Mouse (Mus musculus) CH12.LX (cell line): Measurements from ENCODE around the gene Drc3. TPM values are rescaled to one million over a fixed set of nuclear protein-coding genes. Genes with fewer than 3 reads are reported as not detected.

ENCODE experiments used
- DNase-seq: peaks from one replicate; pipeline ENCODE4 v3.0.0-alpha.2; 2013; ENCODE audit errors: extremely low read depth
- H3K27ac ChIP-seq: 2 replicates; pipeline ENCODE4 v1.5.1; 2012; ENCODE audit warnings: low read depth, mild to moderate bottlenecking, control low read depth, moderate library complexity; ENCODE audit not compliant: insufficient read depth
- H3K27me3 ChIP-seq: replicated peaks from 2 replicates; pipeline ENCODE3; 2012; ENCODE audit warnings: inconsistent platforms
- H3K36me3 ChIP-seq, 2 experiments: replicated peaks in 1 of 2; 2 replicates each; pipeline versions ENCODE3 to v1.6.1; 2012; ENCODE audit warnings: inconsistent platforms in 1 of 2, low read length in 1 of 2, mild to moderate bottlenecking in 1 of 2, mixed read lengths in 1 of 2, moderate library complexity in 1 of 2; ENCODE audit not compliant: control insufficient read depth in 1 of 2, insufficient read depth in 1 of 2
- H3K4me1 ChIP-seq, 2 experiments: 2 replicates each; pipeline ENCODE4 v1.6.1; 2012; ENCODE audit warnings: inconsistent platforms in 1 of 2, moderate library complexity in 1 of 2; ENCODE audit not compliant: insufficient read depth in 2 of 2, control insufficient read depth in 1 of 2
- H3K4me2 ChIP-seq: 2 replicates; pipeline ENCODE4 v1.6.1; 2012; ENCODE audit warnings: low read depth, mild to moderate bottlenecking, control low read depth; ENCODE audit not compliant: poor library complexity, insufficient read depth, severe bottlenecking
- H3K4me3 ChIP-seq, 3 experiments: fragments of 150-350 bp in 1 of 3; sonication (generic) in 1 of 3; replicated peaks in 1 of 3; 2 replicates each; pipeline versions ENCODE3 to v1.5.1; 2011 to 2012; ENCODE audit warnings: low read depth in 2 of 3, low read length in 2 of 3, mild to moderate bottlenecking in 2 of 3, moderate library complexity in 2 of 3, control low read depth in 1 of 3, improper control_type of control experiment in 1 of 3, inconsistent platforms in 1 of 3, mixed read lengths in 1 of 3; ENCODE audit not compliant: poor library complexity in 1 of 3
- H3K79me2 ChIP-seq: replicated peaks from 2 replicates; pipeline ENCODE4 v1.6.1; 2012; ENCODE audit warnings: mild to moderate bottlenecking, moderate library complexity; ENCODE audit not compliant: control insufficient read depth, poor library complexity, insufficient read depth, severe bottlenecking; ENCODE audit errors: extremely low read depth
- H3K9ac ChIP-seq: 2 replicates; pipeline ENCODE4 v1.6.1; 2012; ENCODE audit warnings: low read depth, mild to moderate bottlenecking, control low read depth, moderate library complexity; ENCODE audit not compliant: insufficient read depth
- H3K9me3 ChIP-seq: replicated peaks from 2 replicates; pipeline ENCODE3; 2012; ENCODE audit warnings: low read length, inconsistent platforms, mixed read lengths
- CHD2 ChIP-seq: IDR thresholded peaks from 2 replicates; pipeline ENCODE4 v1.6.1; 2011; ENCODE audit warnings: low read length, improper control_type of control experiment
- E2F4 ChIP-seq: IDR thresholded peaks from 2 replicates; pipeline ENCODE4 v1.6.1; 2011; ENCODE audit warnings: low read depth, low read length, improper control_type of control experiment; ENCODE audit not compliant: insufficient replicate concordance
- ELF1 ChIP-seq: IDR thresholded peaks from 2 replicates; pipeline ENCODE4 v1.6.1; 2014; ENCODE audit warnings: low read depth, mild to moderate bottlenecking, inconsistent platforms, low read length, improper control_type of control experiment
- IRF4 ChIP-seq: IDR thresholded peaks from 2 replicates; pipeline ENCODE4 v1.6.1; 2014; ENCODE audit warnings: low read depth, mild to moderate bottlenecking, inconsistent platforms, low read length, improper control_type of control experiment
- KAT2A ChIP-seq: IDR thresholded peaks from 2 replicates; pipeline ENCODE4 v1.6.1; 2012; ENCODE audit warnings: low read length, improper control_type of control experiment, inconsistent platforms; ENCODE audit not compliant: insufficient replicate concordance
- MAFK ChIP-seq: IDR thresholded peaks from 2 replicates; pipeline ENCODE4 v1.6.1; 2011; ENCODE audit warnings: low read length, improper control_type of control experiment; ENCODE audit not compliant: insufficient replicate concordance
- MXI1 ChIP-seq: IDR thresholded peaks from 2 replicates; pipeline ENCODE4 v1.6.1; 2011; ENCODE audit warnings: mild to moderate bottlenecking, low read depth, low read length, improper control_type of control experiment
- MYC ChIP-seq: IDR thresholded peaks from 2 replicates; pipeline ENCODE4 v1.6.1; 2011; ENCODE audit warnings: low read depth, mild to moderate bottlenecking, improper control_type of control experiment, low read length
- NELFE ChIP-seq: IDR thresholded peaks from 2 replicates; pipeline ENCODE4 v1.6.1; 2011; ENCODE audit warnings: low read depth, low read length, improper control_type of control experiment
- NRF1 ChIP-seq: IDR thresholded peaks from 2 replicates; pipeline ENCODE4 v1.6.1; 2014; ENCODE audit warnings: low read depth, mild to moderate bottlenecking, inconsistent platforms, low read length, improper control_type of control experiment, moderate library complexity
- PAX5 ChIP-seq: IDR thresholded peaks from 2 replicates; pipeline ENCODE4 v1.6.1; 2012; ENCODE audit warnings: low read length, inconsistent platforms, mixed read lengths
- SIN3A ChIP-seq: IDR thresholded peaks from 2 replicates; pipeline ENCODE4 v1.6.1; 2012; ENCODE audit warnings: low read length, improper control_type of control experiment, inconsistent platforms
- SMC3 ChIP-seq: IDR thresholded peaks from 2 replicates; pipeline ENCODE4 v1.6.1; 2011; ENCODE audit warnings: low read depth, low read length, improper control_type of control experiment
- USF1 ChIP-seq: IDR thresholded peaks from 2 replicates; pipeline ENCODE4 v1.6.1; 2014; ENCODE audit warnings: low read depth, mild to moderate bottlenecking, inconsistent platforms, low read length, improper control_type of control experiment
- USF2 ChIP-seq: conservative IDR thresholded peaks from 2 replicates; pipeline ENCODE4 v1.6.1; 2011; ENCODE audit warnings: low read depth, low read length, improper control_type of control experiment
- ZNF384 ChIP-seq: IDR thresholded peaks from 2 replicates; pipeline ENCODE4 v1.6.1; 2012; ENCODE audit warnings: low read depth, low read length, improper control_type of control experiment, inconsistent platforms
- dilution Hi-C: fragments of 300-500 bp; cut with MboI; formaldehyde crosslinking; loops from 2 replicates; pipeline ENCODE4 v1.14.3; 2020; ENCODE audit warnings: low sequenced_read_pairs; ENCODE audit not compliant: extremely low pct_unique_long_range_greater_than_20kb, extremely low pct_ligation_motif_present
- in situ Hi-C: fragments of 300-500 bp; cut with MboI; formaldehyde crosslinking; loops from 3 replicates; pipeline ENCODE4 v1.14.3; 2019; ENCODE audit warnings: low sequenced_read_pairs, low pct_ligation_motif_present, low pct_unique_long_range_greater_than_20kb, mixed read lengths
- polyA plus RNA-seq: library from polyadenylated mRNA; unstranded; fragments of >175 nt; gene quantifications from 2 replicates; pipeline ENCODE4 v1.2.1, GENCODE M21; 2012; ENCODE audit warnings: low read depth; ENCODE audit not compliant: insufficient read length
- total RNA-seq, 2 experiments: library from RNA; depleted of rRNA; stranded (reverse); fragments of 300-350 nt in 1 of 2; fragments of >200 nt in 1 of 2; gene quantifications; 2 replicates each; pipeline ENCODE4 v1.2.3; 2012 to 2014

The Drc3 gene
- total and polyA plus RNA-seq, 3 experiments: 1.4 to 3.9 (median 1.9) TPM

DNA sequence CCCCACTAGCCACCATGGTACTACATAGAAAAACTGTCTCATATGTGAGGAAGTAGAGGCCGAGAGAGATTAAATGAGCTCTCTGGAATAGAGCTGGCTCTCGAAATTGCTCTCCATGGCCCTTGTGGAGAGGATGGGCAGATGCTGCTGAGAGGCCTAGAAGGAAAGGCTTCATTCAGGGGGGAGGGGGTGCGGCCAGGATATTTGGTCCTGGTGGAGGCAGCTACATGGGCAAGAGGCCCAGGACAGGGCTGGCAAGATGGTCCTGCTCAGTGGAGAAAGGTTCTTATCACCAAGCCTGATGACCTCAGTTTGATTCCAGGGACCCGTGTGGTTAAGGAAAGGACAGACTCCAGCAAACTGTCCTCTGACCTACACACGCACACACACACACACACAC lies 32.8 kb downstream of the Drc3 start:
- Histone ChIP-seq H3K4me2 (no peak overlapping the region), H3K9me3 (no peaks in the 10 kb centered on the region), H3K27ac (no peak overlapping the region), H3K79me2 (no peaks in the 10 kb centered on the region), H3K36me3 (no peaks in the 10 kb centered on the region), H3K27me3 (no peaks in the 10 kb centered on the region), H3K4me1 (peaks cover 7 to 16% of the 10 kb centered on the region in 2 experiments; a peak in 3 of 4 replicates), H3K4me3 (no peak overlapping the region), H3K9ac (no peak overlapping the region)
- dilution Hi-C loops (no loop called here), in situ Hi-C loops (no loop called here)
- TF ChIP-seq MAFK (no peak), USF1 (no peak), IRF4 (no peak), ELF1 (no peak), MYC (no peak), E2F4 (no peak), PAX5 (no peak), MXI1 (no peak), ZNF384 (no peak), NRF1 (no peak), SMC3 (no peak), USF2 (no peak)
- TF ChIP-seq, all 38 proteins: peak for 0
- no peak for DNase-seq

DNA sequence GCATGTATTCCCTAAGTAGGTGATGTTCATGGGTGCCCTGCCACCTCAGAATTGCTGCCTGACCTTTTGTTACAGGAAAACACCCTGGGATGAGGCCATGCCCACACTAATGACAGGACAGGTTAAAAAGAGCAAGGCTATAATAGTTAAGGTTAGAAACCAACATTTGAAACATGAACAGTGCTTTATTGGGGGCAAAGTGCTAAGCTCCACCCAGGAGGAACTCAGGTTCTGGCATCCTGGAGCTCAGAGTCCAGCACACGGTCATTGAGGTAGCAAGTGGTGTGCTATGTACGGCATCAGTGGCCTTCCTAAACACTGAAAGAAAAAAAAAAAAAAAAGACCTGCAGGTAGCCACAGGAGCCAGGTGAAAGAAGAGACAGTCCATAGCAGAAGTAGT lies 34.8 kb downstream of the Drc3 start:
- TF ChIP-seq SIN3A: no peak
- no peak for TF ChIP-seq KAT2A
- no peak for TF ChIP-seq SMC3
- TF ChIP-seq, all 38 proteins: peak for 0
- Histone ChIP-seq H3K27me3 (no peaks in the 10 kb centered on the region), H3K79me2 (no peaks in the 10 kb centered on the region), H3K36me3 (no peaks in the 10 kb centered on the region), H3K4me1 (peaks cover 7 to 21% of the 10 kb centered on the region in 2 experiments; a peak in 3 of 4 replicates), H3K27ac (no peak overlapping the region), H3K9ac (no peak overlapping the region), H3K4me3 (no peak overlapping the region), H3K4me2 (no peak overlapping the region), H3K9me3 (no peaks in the 10 kb centered on the region)
- DNase-seq: no peak
- dilution Hi-C loops (no loop called here), in situ Hi-C loops (no loop called here)

DNA sequence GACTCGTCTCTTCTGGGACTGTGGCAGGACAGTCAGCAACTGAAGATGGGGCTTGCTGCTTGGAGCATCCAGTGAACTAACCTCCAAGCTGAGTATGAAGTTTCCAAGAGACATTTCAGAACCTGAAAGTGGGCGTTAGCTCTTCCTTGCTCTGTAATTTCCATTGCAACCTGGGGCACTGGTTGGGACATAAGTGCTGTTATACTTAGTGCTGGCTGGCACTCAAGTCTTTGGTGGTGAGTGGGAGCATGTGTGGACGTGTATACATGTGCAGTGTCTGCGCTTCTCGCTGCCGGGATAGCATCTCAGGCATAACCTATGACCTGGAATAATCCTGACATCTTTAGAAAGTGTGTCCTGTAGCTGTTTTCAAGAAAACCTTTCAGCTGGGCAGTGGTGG lies 38.2 kb downstream of the Drc3 start:
- no peaks in the 10 kb centered on the region for H3K9me3 ChIP-seq
- no peaks in the 10 kb centered on the region for H3K79me2 ChIP-seq
- H3K4me2 ChIP-seq: no peak overlapping the region
- H3K36me3 ChIP-seq: peaks cover 0 to 10% of the 10 kb centered on the region in 2 experiments
- peaks cover 7 to 21% of the 10 kb centered on the region in 2 experiments; a peak in 3 of 4 replicates for H3K4me1 ChIP-seq
- TF ChIP-seq CHD2 (no peak), NELFE (no peak)
- H3K27ac ChIP-seq: no peak overlapping the region
- dilution Hi-C loops (no loop called here), in situ Hi-C loops (no loop called here)
- no peak overlapping the region for H3K9ac ChIP-seq
- H3K27me3 ChIP-seq: no peaks in the 10 kb centered on the region
- DNase-seq: no peak
- H3K4me3 ChIP-seq: no peak overlapping the region
